Mouse (Mus musculus) CH12.LX (cell line): ENCODE data around the gene Ppp1r37. TPM values are rescaled to one million over a fixed set of nuclear protein-coding genes. Genes with fewer than 3 reads are reported as not detected.

Experiments
- DNase-seq: peaks from one replicate; pipeline ENCODE4 v3.0.0-alpha.2; 2013; ENCODE audit errors: extremely low read depth
- H3K27ac ChIP-seq: 2 replicates; pipeline ENCODE4 v1.5.1; 2012; ENCODE audit warnings: low read depth, mild to moderate bottlenecking, control low read depth, moderate library complexity; ENCODE audit not compliant: insufficient read depth
- H3K27me3 ChIP-seq: replicated peaks from 2 replicates; pipeline ENCODE3; 2012; ENCODE audit warnings: inconsistent platforms
- H3K36me3 ChIP-seq, 2 experiments: replicated peaks in 1 of 2; 2 replicates each; pipeline versions ENCODE3 to v1.6.1; 2012; ENCODE audit warnings: inconsistent platforms in 1 of 2, low read length in 1 of 2, mild to moderate bottlenecking in 1 of 2, mixed read lengths in 1 of 2, moderate library complexity in 1 of 2; ENCODE audit not compliant: control insufficient read depth in 1 of 2, insufficient read depth in 1 of 2
- H3K4me1 ChIP-seq, 2 experiments: 2 replicates each; pipeline ENCODE4 v1.6.1; 2012; ENCODE audit warnings: inconsistent platforms in 1 of 2, moderate library complexity in 1 of 2; ENCODE audit not compliant: insufficient read depth in 2 of 2, control insufficient read depth in 1 of 2
- H3K4me2 ChIP-seq: 2 replicates; pipeline ENCODE4 v1.6.1; 2012; ENCODE audit warnings: low read depth, mild to moderate bottlenecking, control low read depth; ENCODE audit not compliant: poor library complexity, insufficient read depth, severe bottlenecking
- H3K4me3 ChIP-seq, 3 experiments: fragments of 150-350 bp in 1 of 3; sonication (generic) in 1 of 3; replicated peaks in 1 of 3; 2 replicates each; pipeline versions ENCODE3 to v1.5.1; 2011 to 2012; ENCODE audit warnings: low read depth in 2 of 3, low read length in 2 of 3, mild to moderate bottlenecking in 2 of 3, moderate library complexity in 2 of 3, control low read depth in 1 of 3, improper control_type of control experiment in 1 of 3, inconsistent platforms in 1 of 3, mixed read lengths in 1 of 3; ENCODE audit not compliant: poor library complexity in 1 of 3
- H3K79me2 ChIP-seq: replicated peaks from 2 replicates; pipeline ENCODE4 v1.6.1; 2012; ENCODE audit warnings: mild to moderate bottlenecking, moderate library complexity; ENCODE audit not compliant: control insufficient read depth, poor library complexity, insufficient read depth, severe bottlenecking; ENCODE audit errors: extremely low read depth
- H3K9ac ChIP-seq: 2 replicates; pipeline ENCODE4 v1.6.1; 2012; ENCODE audit warnings: low read depth, mild to moderate bottlenecking, control low read depth, moderate library complexity; ENCODE audit not compliant: insufficient read depth
- H3K9me3 ChIP-seq: replicated peaks from 2 replicates; pipeline ENCODE3; 2012; ENCODE audit warnings: low read length, inconsistent platforms, mixed read lengths
- BHLHE40 ChIP-seq: IDR thresholded peaks from 2 replicates; pipeline ENCODE4 v1.6.1; 2011; ENCODE audit warnings: mild to moderate bottlenecking, low read depth, low read length, improper control_type of control experiment
- CHD1 ChIP-seq: IDR thresholded peaks from 2 replicates; pipeline ENCODE4 v1.6.1; 2012; ENCODE audit warnings: low read depth, low read length, improper control_type of control experiment, inconsistent platforms
- CHD2 ChIP-seq: IDR thresholded peaks from 2 replicates; pipeline ENCODE4 v1.6.1; 2011; ENCODE audit warnings: low read length, improper control_type of control experiment
- CTCF ChIP-seq, 2 experiments: IDR thresholded peaks in 1 of 2; conservative IDR thresholded peaks in 1 of 2; 2 replicates each; pipeline ENCODE4 v1.5.1; 2011 to 2012; ENCODE audit warnings: low read depth in 2 of 2, low read length in 2 of 2, improper control_type of control experiment in 1 of 2, inconsistent platforms in 1 of 2, mild to moderate bottlenecking in 1 of 2, moderate library complexity in 1 of 2
- E2F4 ChIP-seq: IDR thresholded peaks from 2 replicates; pipeline ENCODE4 v1.6.1; 2011; ENCODE audit warnings: low read depth, low read length, improper control_type of control experiment; ENCODE audit not compliant: insufficient replicate concordance
- ELF1 ChIP-seq: IDR thresholded peaks from 2 replicates; pipeline ENCODE4 v1.6.1; 2014; ENCODE audit warnings: low read depth, mild to moderate bottlenecking, inconsistent platforms, low read length, improper control_type of control experiment
- EP300 ChIP-seq: IDR thresholded peaks from 2 replicates; pipeline ENCODE4 v1.6.1; 2011; ENCODE audit warnings: low read length, improper control_type of control experiment
- ETS1 ChIP-seq: conservative IDR thresholded peaks from 2 replicates; pipeline ENCODE4 v1.6.1; 2012; ENCODE audit warnings: low read depth, mild to moderate bottlenecking, inconsistent platforms, low read length, improper control_type of control experiment, moderate library complexity
- GABPA ChIP-seq: IDR thresholded peaks from 2 replicates; pipeline ENCODE4 v1.6.1; 2012; ENCODE audit warnings: low read depth, low read length, improper control_type of control experiment, inconsistent platforms; ENCODE audit not compliant: insufficient replicate concordance
- HCFC1 ChIP-seq: IDR thresholded peaks from 2 replicates; pipeline ENCODE4 v1.6.1; 2012; ENCODE audit warnings: low read depth, mild to moderate bottlenecking, inconsistent platforms, low read length, improper control_type of control experiment
- IRF4 ChIP-seq: IDR thresholded peaks from 2 replicates; pipeline ENCODE4 v1.6.1; 2014; ENCODE audit warnings: low read depth, mild to moderate bottlenecking, inconsistent platforms, low read length, improper control_type of control experiment
- JUN ChIP-seq: IDR thresholded peaks from 2 replicates; pipeline ENCODE4 v1.6.1; 2011; ENCODE audit warnings: low read depth, mild to moderate bottlenecking, low read length, improper control_type of control experiment, moderate library complexity; ENCODE audit not compliant: insufficient read depth
- JUND ChIP-seq: conservative IDR thresholded peaks from 2 replicates; pipeline ENCODE4 v1.6.1; 2011; ENCODE audit warnings: low read depth, low read length, improper control_type of control experiment
- KAT2A ChIP-seq: IDR thresholded peaks from 2 replicates; pipeline ENCODE4 v1.6.1; 2012; ENCODE audit warnings: low read length, improper control_type of control experiment, inconsistent platforms; ENCODE audit not compliant: insufficient replicate concordance
- MAFK ChIP-seq: IDR thresholded peaks from 2 replicates; pipeline ENCODE4 v1.6.1; 2011; ENCODE audit warnings: low read length, improper control_type of control experiment; ENCODE audit not compliant: insufficient replicate concordance
- MAX ChIP-seq: IDR thresholded peaks from 2 replicates; pipeline ENCODE4 v1.6.1; 2011; ENCODE audit warnings: low read length, improper control_type of control experiment
- MAZ ChIP-seq: IDR thresholded peaks from 2 replicates; pipeline ENCODE4 v1.6.1; 2012; ENCODE audit warnings: low read depth, mild to moderate bottlenecking, inconsistent platforms, low read length, improper control_type of control experiment, moderate library complexity
- MEF2A ChIP-seq: IDR thresholded peaks from 2 replicates; pipeline ENCODE4 v1.6.1; 2014; ENCODE audit warnings: low read depth, mild to moderate bottlenecking, inconsistent platforms, low read length, improper control_type of control experiment, borderline replicate concordance
- MXI1 ChIP-seq: IDR thresholded peaks from 2 replicates; pipeline ENCODE4 v1.6.1; 2011; ENCODE audit warnings: mild to moderate bottlenecking, low read depth, low read length, improper control_type of control experiment
- MYC ChIP-seq: IDR thresholded peaks from 2 replicates; pipeline ENCODE4 v1.6.1; 2011; ENCODE audit warnings: low read depth, mild to moderate bottlenecking, improper control_type of control experiment, low read length
- NELFE ChIP-seq: IDR thresholded peaks from 2 replicates; pipeline ENCODE4 v1.6.1; 2011; ENCODE audit warnings: low read depth, low read length, improper control_type of control experiment
- NRF1 ChIP-seq: IDR thresholded peaks from 2 replicates; pipeline ENCODE4 v1.6.1; 2014; ENCODE audit warnings: low read depth, mild to moderate bottlenecking, inconsistent platforms, low read length, improper control_type of control experiment, moderate library complexity
- PAX5 ChIP-seq: IDR thresholded peaks from 2 replicates; pipeline ENCODE4 v1.6.1; 2012; ENCODE audit warnings: low read length, inconsistent platforms, mixed read lengths
- POLR2A ChIP-seq: IDR thresholded peaks from 2 replicates; pipeline ENCODE4 v1.6.1; 2011; ENCODE audit warnings: low read depth, mild to moderate bottlenecking, improper control_type of control experiment, low read length
- POLR2AphosphoS2 ChIP-seq: IDR thresholded peaks from 2 replicates; pipeline ENCODE4 v1.6.1; 2011; ENCODE audit warnings: low read depth, low read length, improper control_type of control experiment
- RAD21 ChIP-seq: IDR thresholded peaks from 2 replicates; pipeline ENCODE4 v1.6.1; 2011; ENCODE audit warnings: low read depth, mild to moderate bottlenecking, low read length, improper control_type of control experiment, moderate library complexity
- RCOR1 ChIP-seq: conservative IDR thresholded peaks from 2 replicates; pipeline ENCODE4 v1.6.1; 2012; ENCODE audit warnings: low read depth, mild to moderate bottlenecking, inconsistent platforms, low read length, improper control_type of control experiment
- SIN3A ChIP-seq: IDR thresholded peaks from 2 replicates; pipeline ENCODE4 v1.6.1; 2012; ENCODE audit warnings: low read length, improper control_type of control experiment, inconsistent platforms
- SMC3 ChIP-seq: IDR thresholded peaks from 2 replicates; pipeline ENCODE4 v1.6.1; 2011; ENCODE audit warnings: low read depth, low read length, improper control_type of control experiment
- TBP ChIP-seq: conservative IDR thresholded peaks from 2 replicates; pipeline ENCODE4 v1.6.1; 2011; ENCODE audit warnings: low read depth, low read length, improper control_type of control experiment
- TCF12 ChIP-seq: IDR thresholded peaks from 2 replicates; pipeline ENCODE4 v1.6.1; 2014; ENCODE audit warnings: low read depth, mild to moderate bottlenecking, inconsistent platforms, low read length, improper control_type of control experiment
- UBTF ChIP-seq: IDR thresholded peaks from 2 replicates; pipeline ENCODE4 v1.6.1; 2012; ENCODE audit warnings: low read depth, mild to moderate bottlenecking, inconsistent platforms, low read length, improper control_type of control experiment, moderate library complexity
- USF1 ChIP-seq: IDR thresholded peaks from 2 replicates; pipeline ENCODE4 v1.6.1; 2014; ENCODE audit warnings: low read depth, mild to moderate bottlenecking, inconsistent platforms, low read length, improper control_type of control experiment
- USF2 ChIP-seq: conservative IDR thresholded peaks from 2 replicates; pipeline ENCODE4 v1.6.1; 2011; ENCODE audit warnings: low read depth, low read length, improper control_type of control experiment
- ZC3H11A ChIP-seq: IDR thresholded peaks from 2 replicates; pipeline ENCODE4 v1.6.1; 2012; ENCODE audit warnings: low read depth, mild to moderate bottlenecking, inconsistent platforms, low read length, improper control_type of control experiment
- ZKSCAN1 ChIP-seq: IDR thresholded peaks from 2 replicates; pipeline ENCODE4 v1.6.1; 2012; ENCODE audit warnings: low read depth, inconsistent platforms, low read length, improper control_type of control experiment, borderline replicate concordance
- ZMIZ1 ChIP-seq: IDR thresholded peaks from 2 replicates; pipeline ENCODE4 v1.6.1; 2012; ENCODE audit warnings: low read depth, mild to moderate bottlenecking, inconsistent platforms, low read length, improper control_type of control experiment
- ZNF384 ChIP-seq: IDR thresholded peaks from 2 replicates; pipeline ENCODE4 v1.6.1; 2012; ENCODE audit warnings: low read depth, low read length, improper control_type of control experiment, inconsistent platforms
- dilution Hi-C: fragments of 300-500 bp; cut with MboI; formaldehyde crosslinking; loops from 2 replicates; pipeline ENCODE4 v1.14.3; 2020; ENCODE audit warnings: low sequenced_read_pairs; ENCODE audit not compliant: extremely low pct_unique_long_range_greater_than_20kb, extremely low pct_ligation_motif_present
- in situ Hi-C: fragments of 300-500 bp; cut with MboI; formaldehyde crosslinking; loops from 3 replicates; pipeline ENCODE4 v1.14.3; 2019; ENCODE audit warnings: low sequenced_read_pairs, low pct_ligation_motif_present, low pct_unique_long_range_greater_than_20kb, mixed read lengths
- polyA plus RNA-seq: library from polyadenylated mRNA; unstranded; fragments of >175 nt; gene quantifications from 2 replicates; pipeline ENCODE4 v1.2.1, GENCODE M21; 2012; ENCODE audit warnings: low read depth; ENCODE audit not compliant: insufficient read length
- total RNA-seq, 2 experiments: library from RNA; depleted of rRNA; stranded (reverse); fragments of 300-350 nt in 1 of 2; fragments of >200 nt in 1 of 2; gene quantifications; 2 replicates each; pipeline ENCODE4 v1.2.3; 2012 to 2014

Ppp1r37 gene
- total and polyA plus RNA-seq, 3 experiments, result 7.3 to 15.7 (median 13.8) TPM

- Histone ChIP-seq H3K79me2 (no peaks in the 10 kb centered on the region), H3K9ac (no peak overlapping the region), H3K27me3 (no peaks in the 10 kb centered on the region), H3K4me3 (no peak overlapping the region), H3K4me2 (no peak overlapping the region), H3K27ac (no peak overlapping the region), H3K9me3 (no peaks in the 10 kb centered on the region), H3K4me1 (peaks cover 0 to 15% of the 10 kb centered on the region in 2 experiments; a peak in 2 of 4 replicates), H3K36me3 (peaks cover 94 to 100% of the 10 kb centered on the region in 2 experiments)
- DNase-seq, result peak; percentile 75
- TF ChIP-seq ETS1, result no peak
- no peak for TF ChIP-seq CHD1
- no peak for TF ChIP-seq CHD2
- TF ChIP-seq USF2, result no peak
- peak in 1 of 2 experiments; percentile 81; a peak in 3 of 4 replicates for TF ChIP-seq CTCF (conservative IDR thresholded peaks at IDR 0.05 in 1 of 2, IDR thresholded peaks at IDR 0.05 in 1 of 2; ENCODE audit: low read depth in 2 of 2, low read length in 2 of 2)
- peak; percentile 56; the same call in 1 of the 2 replicates for TF ChIP-seq MYC
- TF ChIP-seq SMC3, result peak; percentile 71
- TF ChIP-seq USF1, result no peak
- TF ChIP-seq NELFE, result no peak
- no peak for TF ChIP-seq EP300
- TF ChIP-seq ZC3H11A, result no peak
- no peak for TF ChIP-seq ELF1
- no peak for TF ChIP-seq MAFK
- TF ChIP-seq ZNF384, result no peak
- no peak for TF ChIP-seq MAZ
- TF ChIP-seq MAX, result no peak
- TF ChIP-seq HCFC1, result no peak
- TF ChIP-seq POLR2AphosphoS2, result no peak
- no peak for TF ChIP-seq ZKSCAN1
- no peak for TF ChIP-seq JUND
- no peak for TF ChIP-seq TBP
- peak; percentile 57 for TF ChIP-seq RAD21
- TF ChIP-seq UBTF, result no peak
- no peak for TF ChIP-seq BHLHE40
- TF ChIP-seq IRF4, result 0 out of 2 replicates have a peak, but pooled peaks have one; percentile 33
- no peak for TF ChIP-seq E2F4
- peak; percentile 76 for TF ChIP-seq MEF2A
- TF ChIP-seq NRF1, result no peak
- TF ChIP-seq MXI1, result no peak
- no peak for TF ChIP-seq JUN
- TF ChIP-seq GABPA, result no peak
- no peak for TF ChIP-seq RCOR1
- no peak for TF ChIP-seq SIN3A
- no peak for TF ChIP-seq PAX5
- no peak for TF ChIP-seq POLR2A
- no peak for TF ChIP-seq TCF12
- TF ChIP-seq KAT2A, result no peak
- TF ChIP-seq ZMIZ1, result no peak
- in situ Hi-C loops, result no loop called here
- dilution Hi-C loops, result no loop called here
These were observed 26.3 kb upstream of the Ppp1r37 start for GRCm38 (mm10) chr7:19589207-19589606.
